Mouse (Mus musculus): ENCODE results near the gene Tmem8b. TPM values are rescaled to one million over a fixed set of nuclear protein-coding genes. Genes with fewer than 3 reads are reported as not detected.

The Tmem8b gene
- 4.4 and 4.5 TPM in 2 replicates for polyA plus RNA-seq (2014; fragmentation: Nextera tagmentation; extraction: Ambion mirVana)

DNA sequence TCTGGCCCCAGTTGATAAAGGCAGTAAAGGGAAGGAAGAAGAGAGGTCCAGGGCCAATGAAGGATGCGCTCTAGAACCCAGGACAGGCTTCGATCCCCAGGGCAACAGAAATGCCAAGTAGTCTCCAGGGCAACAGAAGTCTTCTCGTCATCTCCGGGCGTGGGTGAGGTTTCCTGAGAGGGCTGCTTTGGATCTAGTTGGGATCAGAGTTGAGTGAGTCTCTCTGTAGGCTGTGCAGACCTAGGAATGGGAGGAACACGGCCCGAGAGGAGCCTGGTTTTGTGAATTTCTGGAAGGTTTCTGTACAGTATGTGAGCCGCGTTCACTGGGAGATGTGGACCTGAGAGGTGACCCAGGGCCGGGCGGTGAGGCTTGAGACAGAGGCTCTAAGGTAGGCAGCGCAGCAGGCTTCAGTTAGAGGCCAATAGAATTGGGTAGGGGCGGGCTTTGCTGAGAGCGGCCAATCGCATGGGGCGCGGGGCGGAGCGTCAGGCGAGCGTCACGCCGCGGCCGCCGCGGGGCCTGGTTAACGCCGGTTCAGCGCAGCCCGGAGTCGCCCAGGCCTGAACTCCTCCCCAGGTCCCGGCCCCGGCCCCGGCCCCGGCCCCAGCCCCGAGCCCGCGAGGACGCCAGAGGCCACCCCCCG lies at the start of gene Tmem8b, which contains the start of gene Fam221b:
Gene Tmem8b (plus strand): TSS at position 190 of the 646 bp plus-strand sequence.
Gene Fam221b (minus strand): TSS at position 364 of the 646 bp plus-strand sequence.
- Histone ChIP-seq H3K4me3 (ENCODE audit: low read depth, low read length) (peak within 1 kb of the TSS; percentile 68), H3K4me2 (peak within 1 kb of the TSS; percentile 77), H3K27me3 (ENCODE audit: control insufficient read depth, insufficient read depth, low read length) (peaks cover 9% of the 10 kb centered on the region; the same call in 1 of the 2 replicates), H3K27ac (ENCODE audit: low read depth, low read length) (peak within 1 kb of the TSS; percentile 25; the same call in 1 of the 2 replicates), H3K36me3 (ENCODE audit: control insufficient read depth, insufficient read depth, low read length) (no peaks in the 10 kb centered on the region), H3K4me1 (ENCODE audit: control insufficient read depth, insufficient read depth, low read length) (peaks cover 2% of the 10 kb centered on the region; the same call in 1 of the 2 replicates), H3K9ac (ENCODE audit: low read length) (peak within 1 kb of the TSS; percentile 79), H3K9me3 (ENCODE audit: control insufficient read depth, low read length) (no peaks in the 10 kb centered on the region)
- peak; percentile 94 for ATAC-seq (ENCODE audit: low FRiP score)
- peak; percentile 98 for DNase-seq (ENCODE audit: low spot score, missing footprints)
- WGBS = under 1% methylated on average over 39 of the region's 41 CpGs

DNA sequence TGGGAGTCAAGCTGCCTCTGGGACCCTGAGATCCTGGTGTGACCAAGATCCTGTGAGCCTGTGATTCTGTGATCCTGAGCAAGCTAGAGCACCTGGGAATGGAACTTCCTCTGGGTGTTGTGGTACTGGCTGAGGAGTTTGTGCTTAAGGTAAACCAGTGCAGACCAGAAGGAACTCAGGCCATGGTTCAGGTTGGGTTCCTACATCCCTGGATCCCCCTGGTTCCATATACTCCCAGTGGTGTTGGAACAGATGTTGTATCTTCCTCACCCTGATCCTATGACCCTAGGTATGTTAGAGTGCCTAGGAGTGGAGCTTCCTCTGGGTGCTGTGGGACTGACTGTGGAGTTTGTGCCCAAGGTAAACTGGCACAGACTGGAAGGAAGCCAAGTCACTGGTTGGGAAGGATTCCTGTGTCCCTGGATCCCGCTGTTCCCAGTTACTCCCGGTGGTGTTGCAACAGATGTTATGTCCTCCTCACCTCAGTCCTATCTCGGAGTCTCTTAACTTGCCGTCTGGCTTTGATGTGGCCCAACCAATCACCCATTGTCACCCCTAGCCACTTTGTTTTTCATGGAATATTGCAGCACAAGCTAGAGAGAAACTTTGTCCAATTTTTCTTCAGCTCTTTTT lies 48.5 kb upstream of the Tmem8b start:
- Histone ChIP-seq H3K4me3 (ENCODE audit: low read depth, low read length) (no peak overlapping the region), H3K4me1 (ENCODE audit: control insufficient read depth, insufficient read depth, low read length) (no peaks in the 10 kb centered on the region), H3K27me3 (ENCODE audit: control insufficient read depth, insufficient read depth, low read length) (no peaks in the 10 kb centered on the region), H3K27ac (ENCODE audit: low read depth, low read length) (no peak overlapping the region), H3K9me3 (ENCODE audit: control insufficient read depth, low read length) (no peaks in the 10 kb centered on the region), H3K4me2 (no peak overlapping the region), H3K36me3 (ENCODE audit: control insufficient read depth, insufficient read depth, low read length) (no peaks in the 10 kb centered on the region), H3K9ac (ENCODE audit: low read length) (no peak overlapping the region)
- 78% methylated on average over 4 of the region's 4 CpGs for WGBS
- ATAC-seq (ENCODE audit: low FRiP score) = no peak
- no peak for DNase-seq (ENCODE audit: low spot score, missing footprints)

- H3K4me2 ChIP-seq = no peak overlapping the region
- 41% methylated on average over 20 of the region's 20 CpGs for WGBS
Observed at GRCm38 (mm10) chr4:43629106-43629817, 39.5 kb upstream of the Tmem8b start.

DNA sequence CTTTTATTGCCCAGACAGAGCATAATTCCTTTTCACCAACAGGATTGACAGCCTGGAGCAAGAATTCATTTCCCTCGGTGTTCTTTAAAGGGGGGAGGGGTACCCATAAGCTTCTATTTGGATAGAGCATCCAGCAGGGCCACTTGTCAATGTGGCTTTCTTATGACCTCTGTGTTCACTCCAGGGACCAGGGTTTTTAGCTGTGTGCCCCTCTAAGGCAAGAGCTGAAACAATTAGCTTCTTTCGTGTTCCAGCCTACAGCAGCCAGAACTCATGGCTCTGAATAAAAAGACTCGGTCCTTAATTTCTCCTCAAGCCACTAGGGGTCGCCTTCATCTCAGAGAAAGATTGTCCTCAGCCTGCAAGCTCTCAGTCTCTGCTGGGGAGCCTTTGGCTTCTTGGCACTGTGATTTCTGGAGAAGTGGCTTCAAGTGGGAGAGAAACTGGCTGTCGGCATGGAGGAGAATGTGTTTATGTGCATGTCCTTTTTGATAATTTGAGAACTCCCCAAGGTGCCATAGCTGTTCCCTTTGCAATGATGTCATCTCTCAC lies 38.7 kb upstream of the Tmem8b start:
- Histone ChIP-seq H3K4me3 (ENCODE audit: low read depth, low read length) (no peak overlapping the region), H3K27ac (ENCODE audit: low read depth, low read length) (peak overlapping the region; percentile 65), H3K4me2 (0 out of 2 replicates have a peak overlapping the region, but pooled peaks have one; percentile 7), H3K9me3 (ENCODE audit: control insufficient read depth, low read length) (no peaks in the 10 kb centered on the region), H3K9ac (ENCODE audit: low read length) (peak overlapping the region; percentile 89; the same call in 1 of the 2 replicates), H3K36me3 (ENCODE audit: control insufficient read depth, insufficient read depth, low read length) (no peaks in the 10 kb centered on the region), H3K27me3 (ENCODE audit: control insufficient read depth, insufficient read depth, low read length) (peaks cover 13% of the 10 kb centered on the region), H3K4me1 (ENCODE audit: control insufficient read depth, insufficient read depth, low read length) (peaks cover 21% of the 10 kb centered on the region)
- WGBS = 4% methylated on average over 5 of the region's 5 CpGs
- DNase-seq (ENCODE audit: low spot score, missing footprints) (peak; percentile 97), ATAC-seq (ENCODE audit: low FRiP score) (peak; percentile 54)

More at GRCm38 (mm10) chr4:43629106-43629817, 39.5 kb upstream of the Tmem8b start:
- no peaks in the 10 kb centered on the region for H3K36me3 ChIP-seq (ENCODE audit: control insufficient read depth, insufficient read depth, low read length)
- peaks cover 13% of the 10 kb centered on the region for H3K27me3 ChIP-seq (ENCODE audit: control insufficient read depth, insufficient read depth, low read length)
- no peak overlapping the region for H3K27ac ChIP-seq (ENCODE audit: low read depth, low read length)
- no peak overlapping the region for H3K4me3 ChIP-seq (ENCODE audit: low read depth, low read length)
- no peak for ATAC-seq (ENCODE audit: low FRiP score)
- H3K4me1 ChIP-seq (ENCODE audit: control insufficient read depth, insufficient read depth, low read length) = peaks cover 21% of the 10 kb centered on the region
- H3K9me3 ChIP-seq (ENCODE audit: control insufficient read depth, low read length) = no peaks in the 10 kb centered on the region
- no peak overlapping the region for H3K9ac ChIP-seq (ENCODE audit: low read length)
- no peak for DNase-seq (ENCODE audit: low spot score, missing footprints)

DNA sequence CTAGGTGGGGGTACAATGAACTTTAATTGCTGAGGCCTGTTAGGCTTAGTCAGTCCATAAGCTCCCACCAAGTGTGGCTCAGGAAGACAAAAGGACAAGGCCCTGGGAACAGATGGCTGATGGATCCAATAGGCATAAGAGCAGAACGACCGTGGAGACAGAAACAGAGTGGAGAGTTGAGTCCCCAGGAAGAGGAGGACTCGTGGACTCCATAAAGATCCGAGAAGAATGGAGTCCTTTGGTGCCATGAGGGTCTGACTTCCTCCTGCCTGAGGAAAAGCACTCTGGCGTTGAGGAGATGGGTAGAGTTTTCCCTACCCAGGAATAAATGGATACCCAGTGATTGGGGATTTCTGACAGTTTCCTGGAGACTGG lies 38.1 kb upstream of the Tmem8b start:
- WGBS = 16% methylated on average over 5 of the region's 5 CpGs
- Histone ChIP-seq H3K27ac (ENCODE audit: low read depth, low read length) (peak overlapping the region; percentile 65), H3K4me3 (ENCODE audit: low read depth, low read length) (no peak overlapping the region), H3K9me3 (ENCODE audit: control insufficient read depth, low read length) (no peaks in the 10 kb centered on the region), H3K4me1 (ENCODE audit: control insufficient read depth, insufficient read depth, low read length) (peaks cover 21% of the 10 kb centered on the region), H3K36me3 (ENCODE audit: control insufficient read depth, insufficient read depth, low read length) (no peaks in the 10 kb centered on the region), H3K27me3 (ENCODE audit: control insufficient read depth, insufficient read depth, low read length) (peaks cover 13% of the 10 kb centered on the region), H3K4me2 (peak overlapping the region; percentile 81), H3K9ac (ENCODE audit: low read length) (peak overlapping the region; percentile 89)
- DNase-seq (ENCODE audit: low spot score, missing footprints) (peak; percentile 93), ATAC-seq (ENCODE audit: low FRiP score) (peak; percentile 23)

GRCm38 (mm10) chr4:43631046-43631955 lies 37.5 kb upstream of the Tmem8b start, which contains the start of gene Npr2:
Npr2 (plus strand) TSS chr4:43631935.
- Histone ChIP-seq H3K27me3 (ENCODE audit: control insufficient read depth, insufficient read depth, low read length) (peaks cover 13% of the 10 kb centered on the region), H3K9me3 (ENCODE audit: control insufficient read depth, low read length) (no peaks in the 10 kb centered on the region), H3K36me3 (ENCODE audit: control insufficient read depth, insufficient read depth, low read length) (no peaks in the 10 kb centered on the region), H3K9ac (ENCODE audit: low read length) (peak within 1 kb of the TSS; percentile 89), H3K4me3 (ENCODE audit: low read depth, low read length) (peak within 1 kb of the TSS; percentile 60), H3K27ac (ENCODE audit: low read depth, low read length) (peak within 1 kb of the TSS; percentile 65), H3K4me2 (peak within 1 kb of the TSS; percentile 81), H3K4me1 (ENCODE audit: control insufficient read depth, insufficient read depth, low read length) (peaks cover 21% of the 10 kb centered on the region)
- 1% methylated on average over 33 of the region's 70 CpGs for WGBS
- ATAC-seq (ENCODE audit: low FRiP score) = peak; percentile 56
- DNase-seq (ENCODE audit: low spot score, missing footprints) = peak; percentile 95

GRCm38 (mm10) chr4:43631956-43632920 lies 36.5 kb upstream of the Tmem8b start:
- H3K4me1 ChIP-seq (ENCODE audit: control insufficient read depth, insufficient read depth, low read length) = peaks cover 21% of the 10 kb centered on the region
- peak overlapping the region; percentile 81 for H3K4me2 ChIP-seq
- peak overlapping the region; percentile 60 for H3K4me3 ChIP-seq (ENCODE audit: low read depth, low read length)
- H3K9me3 ChIP-seq (ENCODE audit: control insufficient read depth, low read length) = no peaks in the 10 kb centered on the region
- no peak for DNase-seq (ENCODE audit: low spot score, missing footprints)
- H3K27me3 ChIP-seq (ENCODE audit: control insufficient read depth, insufficient read depth, low read length) = peaks cover 13% of the 10 kb centered on the region
- peak; percentile 5; the same call in 1 of the 2 replicates for ATAC-seq (ENCODE audit: low FRiP score)
- no peaks in the 10 kb centered on the region for H3K36me3 ChIP-seq (ENCODE audit: control insufficient read depth, insufficient read depth, low read length)
- no peak overlapping the region for H3K27ac ChIP-seq (ENCODE audit: low read depth, low read length)
- H3K9ac ChIP-seq (ENCODE audit: low read length) = peak overlapping the region; percentile 89
- 42% methylated on average over 42 of the region's 42 CpGs for WGBS
